Mouse (Mus musculus) frontal cortex, adult (tissue): ENCODE data around the gene Gm4788.
"Not testable (repeated sequence)": the region's sequence is repeated elsewhere in the genome, so short reads cannot be mapped to it uniquely, and the experiment has no call there.

Experiments
- ATAC-seq: cut with Nextera tagmentation; 2 replicates; pipeline ENCODE4 v1.9.2; 2017; ENCODE audit warnings: mild to moderate bottlenecking, moderate library complexity, mixed read lengths; ENCODE audit not compliant: low TSS enrichment

Gene Gm4788

DNA sequence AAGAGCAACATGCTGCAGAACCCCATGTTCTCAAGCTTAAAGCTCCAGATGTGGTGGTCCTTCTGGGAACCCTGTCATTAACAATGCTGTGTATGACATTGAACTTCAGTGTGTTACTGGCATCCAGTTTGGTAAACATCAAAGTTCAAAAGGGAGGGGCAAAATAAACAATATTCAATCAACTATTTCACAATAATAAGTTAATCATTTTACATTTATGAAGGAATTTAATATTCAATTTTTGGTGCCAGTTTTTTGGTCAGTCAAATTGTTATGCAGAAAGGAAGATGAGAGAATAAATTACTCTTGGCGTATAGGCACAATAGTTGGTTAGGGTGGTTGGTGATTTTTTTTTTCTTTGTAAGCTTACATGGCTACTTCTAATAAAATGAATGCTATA lies at the start of gene Gm4788:
TSS of gene Gm4788 (minus strand) at position 101 of the 400 bp plus-strand sequence.
- ATAC-seq = no peak

DNA sequence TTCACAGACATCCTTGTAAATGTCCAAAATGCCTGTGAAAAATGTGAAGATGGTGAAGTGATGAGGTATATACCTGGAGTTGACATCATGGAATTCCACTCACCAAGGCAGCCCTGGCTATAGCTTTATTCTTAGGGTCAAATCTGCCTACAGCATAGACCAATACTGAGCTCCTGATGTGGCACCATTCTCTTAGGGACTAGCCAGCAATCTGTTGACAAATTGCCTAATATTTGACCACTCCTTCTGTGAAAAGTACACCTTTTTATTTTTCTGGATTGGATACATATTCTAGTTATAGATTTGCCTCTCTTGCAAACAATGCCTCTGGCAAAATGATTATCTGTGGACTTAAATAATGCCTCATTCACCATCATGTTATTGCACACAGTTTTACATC lies 27.6 kb upstream of the Gm4788 start:
- no peak for ATAC-seq

DNA sequence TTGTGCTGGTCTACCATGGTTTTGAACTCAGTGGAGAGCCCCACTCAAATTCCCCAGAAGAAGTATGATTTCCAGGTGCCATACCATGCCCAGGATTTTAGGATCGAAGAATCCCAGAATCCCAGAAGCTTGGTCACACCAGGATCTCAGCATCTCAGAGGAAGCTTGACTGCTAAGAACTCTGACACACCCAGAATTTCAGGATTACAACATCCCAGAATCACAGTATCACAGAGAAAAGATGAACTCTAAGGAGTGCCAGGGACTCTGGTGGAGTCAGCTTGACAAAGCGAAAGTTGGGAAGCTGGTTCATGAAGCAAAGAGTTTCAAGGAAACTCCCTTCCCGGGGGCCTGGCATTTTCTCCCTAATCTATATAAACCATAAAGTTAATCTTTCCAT lies 11.1 kb downstream of the Gm4788 start:
- ATAC-seq = not testable (repeated sequence)

DNA sequence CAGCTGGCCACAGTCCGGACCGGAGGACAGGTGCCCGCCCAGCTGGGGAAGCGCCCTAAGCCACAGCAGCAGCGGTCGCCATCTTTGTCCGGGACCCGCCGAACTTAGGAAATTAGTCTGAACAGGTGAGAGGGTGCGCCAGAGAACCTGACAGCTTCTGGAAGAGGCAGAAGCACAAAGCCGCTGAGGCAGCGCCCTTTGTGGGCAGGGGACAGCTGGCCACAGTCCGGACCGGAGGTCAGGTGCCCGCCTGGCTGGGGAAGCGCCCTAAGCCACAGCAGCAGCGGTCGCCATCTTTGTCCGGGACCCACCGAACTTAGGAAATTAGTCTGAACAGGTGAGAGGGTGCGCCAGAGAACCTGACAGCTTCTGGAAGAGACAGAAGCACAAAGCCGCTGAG lies 64.4 kb downstream of the Gm4788 start:
- not testable (repeated sequence) for ATAC-seq

DNA sequence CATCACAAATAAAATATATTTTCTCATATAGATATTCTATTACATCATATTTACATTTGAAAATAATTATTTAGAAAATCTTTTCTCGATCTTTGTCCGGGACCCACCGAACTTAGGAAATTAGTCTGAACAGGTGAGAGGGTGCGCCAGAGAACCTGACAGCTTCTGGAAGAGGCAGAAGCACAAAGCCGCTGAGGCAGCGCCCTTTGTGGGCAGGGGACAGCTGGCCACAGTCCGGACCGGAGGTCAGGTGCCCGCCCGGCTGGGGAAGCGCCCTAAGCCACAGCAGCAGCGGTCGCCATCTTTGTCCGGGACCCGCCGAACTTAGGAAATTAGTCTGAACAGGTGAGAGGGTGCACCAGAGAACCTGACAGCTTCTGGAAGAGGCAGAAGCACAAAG lies 64.8 kb downstream of the Gm4788 start:
- ATAC-seq = not testable (repeated sequence)

DNA sequence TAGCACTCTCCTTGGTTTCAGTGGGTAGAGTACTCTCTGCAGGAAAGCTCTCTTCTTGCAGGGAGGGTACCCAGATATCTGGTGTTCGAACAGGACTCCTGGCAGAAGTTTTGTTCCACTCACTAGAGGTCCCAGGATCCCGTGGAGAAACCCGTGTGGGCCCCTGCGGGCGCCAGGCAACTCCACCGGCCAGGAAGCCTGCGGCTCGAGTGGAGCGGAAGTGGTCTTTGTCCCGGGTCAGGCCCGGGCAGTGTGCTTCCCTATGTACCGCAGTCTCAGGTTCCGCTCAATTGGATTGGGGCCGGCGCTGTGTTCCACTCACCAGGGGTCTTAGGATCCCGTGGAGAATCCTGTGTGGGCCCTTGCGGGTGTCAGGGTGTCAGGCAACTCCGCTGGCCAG lies 131.1 kb downstream of the Gm4788 start:
- not testable (repeated sequence) for ATAC-seq
